Mouse (Mus musculus): ENCODE data around the gene Ctdnep1.

Gene Ctdnep1

GRCm38 (mm10) chr11:70029130-70029801, 48.3 kb downstream of the Ctdnep1 start:
- peak; percentile 95 for DNase-seq (ENCODE audit: low read depth, low spot score)

GRCm38 (mm10) chr11:70029829-70030550, 49.0 kb downstream of the Ctdnep1 start:
- DNase-seq (ENCODE audit: low read depth, low spot score): no peak

- no peak for DNase-seq (ENCODE audit: low read depth, low spot score)
These were observed 49.8 kb downstream of the Ctdnep1 start for GRCm38 (mm10) chr11:70030651-70031320.

- DNase-seq (ENCODE audit: low read depth, low spot score): no peak
These were observed 50.3 kb downstream of the Ctdnep1 start for GRCm38 (mm10) chr11:70031321-70031670.

GRCm38 (mm10) chr11:70038174-70038573, 57.2 kb downstream of the Ctdnep1 start:
- DNase-seq (ENCODE audit: low read depth, low spot score): no peak

- DNase-seq (ENCODE audit: low read depth, low spot score): no peak
These were observed 58.7 kb downstream of the Ctdnep1 start for GRCm38 (mm10) chr11:70039631-70040030.

- DNase-seq (ENCODE audit: low read depth, low spot score): no peak
These were observed 59.2 kb downstream of the Ctdnep1 start for GRCm38 (mm10) chr11:70040184-70040583.

All from brain, embryonic 18.5 days (tissue).